Mouse (Mus musculus): ENCODE data around the gene Agl. TPM values are rescaled to one million over a fixed set of nuclear protein-coding genes. Genes with fewer than 3 reads are reported as not detected.
"Not testable (repeated sequence)": the region's sequence is repeated elsewhere in the genome, so short reads cannot be mapped to it uniquely, and the experiment has no call there.

The Agl gene
- polyA plus RNA-seq, 1 experiment from 2014 or later, result 10.2 TPM

DNA sequence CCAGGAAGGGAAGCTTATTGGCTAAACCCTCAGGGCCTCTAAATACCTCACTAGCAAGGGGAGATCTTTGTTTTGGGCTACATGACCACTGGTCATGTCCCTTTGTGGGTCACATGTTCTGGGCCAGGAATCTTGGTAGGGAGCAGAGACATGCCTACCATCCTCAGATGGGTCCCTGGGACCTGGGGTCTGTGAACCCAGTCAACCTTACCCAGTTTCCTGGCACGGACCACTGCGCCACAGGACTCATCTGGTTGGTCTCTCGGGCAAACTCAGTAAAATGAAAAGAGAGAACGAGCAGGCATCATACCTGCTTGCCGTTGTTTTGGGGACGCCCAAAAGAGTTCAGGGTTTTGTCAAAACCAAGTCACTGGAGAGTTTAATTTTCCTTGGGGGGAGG is 26.3 kb upstream of the Agl start:
- no peak for DNase-seq (ENCODE audit: low spot score)
- H3K36me3 ChIP-seq (replicated peaks), result no peaks in the 10 kb centered on the region

DNA sequence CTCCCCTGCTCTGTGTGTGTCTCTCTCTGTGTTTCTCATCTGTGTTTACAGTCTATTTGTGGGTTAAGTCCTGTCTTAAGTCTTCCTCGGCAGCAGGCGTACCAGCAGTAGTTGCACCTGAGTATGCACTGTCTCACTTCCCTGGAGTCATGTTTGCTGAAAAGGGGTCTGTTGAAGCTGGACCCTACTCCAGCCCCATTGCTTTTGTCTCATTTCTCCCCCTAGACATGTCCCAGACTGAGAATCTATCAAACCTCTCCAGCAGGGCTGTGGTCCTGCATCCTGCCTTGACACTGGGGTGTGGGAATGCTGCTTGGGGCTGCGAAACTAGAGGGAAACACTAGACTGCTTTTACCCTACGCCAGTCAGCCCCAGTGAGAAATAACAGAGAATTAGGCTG is 25.5 kb upstream of the Agl start:
- Histone ChIP-seq H3K36me3 (replicated peaks) (no peaks in the 10 kb centered on the region), H3K4me1 (peaks cover 4% of the 10 kb centered on the region; the same call in 1 of the 2 replicates), H3K27ac (replicated peaks) (no peak overlapping the region), H3K27me3 (replicated peaks; ENCODE audit: low read depth, poor library complexity, severe bottlenecking) (no peaks in the 10 kb centered on the region), H3K9me3 (no peaks in the 10 kb centered on the region), H3K4me3 (no peak overlapping the region)
- WGBS, result 87% methylated on average over 4 of the region's 4 CpGs
- DNase-seq (ENCODE audit: low spot score), result no peak

More for the DNA sequence above, 26.3 kb upstream of the Agl start:
- H3K27me3 ChIP-seq (replicated peaks; ENCODE audit: low read depth, poor library complexity, severe bottlenecking), result no peaks in the 10 kb centered on the region
- 90% methylated on average over 6 of the region's 6 CpGs for WGBS
- no peaks in the 10 kb centered on the region for H3K9me3 ChIP-seq
- no peak overlapping the region for H3K4me3 ChIP-seq
- H3K4me1 ChIP-seq, result peaks cover 4% of the 10 kb centered on the region; the same call in 1 of the 2 replicates
- H3K27ac ChIP-seq (replicated peaks), result no peak overlapping the region

DNA sequence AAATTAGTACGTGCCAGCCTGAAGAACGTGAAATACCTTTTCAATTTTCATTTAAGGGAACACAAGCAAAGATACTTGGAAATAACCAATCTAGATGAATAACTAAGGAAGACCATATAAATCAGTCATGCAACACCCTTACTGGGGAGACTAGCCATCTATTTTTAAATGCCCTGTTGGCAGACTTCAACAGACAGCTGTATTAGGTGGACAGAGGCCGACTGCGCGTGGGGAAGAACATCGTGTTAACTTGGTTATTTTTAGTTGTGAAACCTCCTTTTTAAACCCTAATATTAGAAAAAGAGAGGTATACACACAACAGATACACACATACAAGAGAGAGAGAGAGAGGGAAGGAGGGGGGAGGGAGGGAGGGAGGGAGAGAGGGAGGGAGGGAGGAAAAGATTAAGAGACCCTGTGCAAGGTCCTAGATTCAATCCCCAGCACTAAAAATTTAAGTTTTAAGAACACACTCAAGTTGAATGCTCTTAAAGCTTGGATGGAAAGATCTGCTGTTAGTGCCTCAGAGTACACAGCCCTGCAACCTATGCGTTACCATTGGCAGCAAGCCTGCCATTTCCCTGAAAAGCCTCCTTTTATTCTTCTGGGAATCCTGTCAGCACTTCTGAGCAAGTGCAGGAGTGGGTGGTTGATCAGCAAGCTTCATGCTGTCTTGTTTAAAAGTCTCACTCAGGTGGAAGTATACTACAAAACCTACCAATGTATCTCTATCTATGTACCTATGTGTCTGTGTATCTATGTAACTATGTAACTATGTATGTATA is 24.8 kb upstream of the Agl start:
- DNase-seq (ENCODE audit: low spot score), result no peak
- Histone ChIP-seq H3K27ac (replicated peaks) (no peak overlapping the region), H3K4me1 (peaks cover 4% of the 10 kb centered on the region; the same call in 1 of the 2 replicates), H3K9me3 (no peaks in the 10 kb centered on the region), H3K4me3 (no peak overlapping the region), H3K36me3 (replicated peaks) (no peaks in the 10 kb centered on the region), H3K27me3 (replicated peaks; ENCODE audit: low read depth, poor library complexity, severe bottlenecking) (no peaks in the 10 kb centered on the region)
- WGBS, result 91% methylated on average over 7 of the region's 7 CpGs

DNA sequence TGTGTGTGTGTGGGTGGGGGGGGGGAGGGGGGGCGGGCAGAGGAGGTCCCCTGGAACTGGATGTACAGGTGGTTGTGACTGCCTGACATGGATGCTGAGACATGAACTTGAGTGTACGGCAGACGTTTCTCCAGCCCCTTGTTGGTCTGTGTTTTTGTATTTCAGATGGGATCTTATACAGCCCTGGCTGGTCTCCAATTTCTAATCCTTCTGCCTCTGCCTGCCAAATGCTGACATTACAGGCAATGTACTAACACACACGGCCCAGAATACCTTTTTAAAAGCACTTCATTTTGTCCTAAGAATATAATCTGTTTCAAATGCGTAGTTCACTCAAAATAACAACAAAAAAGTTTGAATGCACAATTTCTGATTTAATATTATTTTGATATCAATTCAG is 23.4 kb upstream of the Agl start:
- WGBS, result 81% methylated on average over 5 of the region's 5 CpGs
- H3K27ac ChIP-seq (replicated peaks), result no peak overlapping the region
- H3K27me3 ChIP-seq (replicated peaks; ENCODE audit: low read depth, poor library complexity, severe bottlenecking), result no peaks in the 10 kb centered on the region
- no peak overlapping the region for H3K4me3 ChIP-seq
- H3K4me1 ChIP-seq, result peaks cover 4% of the 10 kb centered on the region; the same call in 1 of the 2 replicates
- no peaks in the 10 kb centered on the region for H3K9me3 ChIP-seq
- no peak for DNase-seq (ENCODE audit: low spot score)
- H3K36me3 ChIP-seq (replicated peaks), result no peaks in the 10 kb centered on the region

DNA sequence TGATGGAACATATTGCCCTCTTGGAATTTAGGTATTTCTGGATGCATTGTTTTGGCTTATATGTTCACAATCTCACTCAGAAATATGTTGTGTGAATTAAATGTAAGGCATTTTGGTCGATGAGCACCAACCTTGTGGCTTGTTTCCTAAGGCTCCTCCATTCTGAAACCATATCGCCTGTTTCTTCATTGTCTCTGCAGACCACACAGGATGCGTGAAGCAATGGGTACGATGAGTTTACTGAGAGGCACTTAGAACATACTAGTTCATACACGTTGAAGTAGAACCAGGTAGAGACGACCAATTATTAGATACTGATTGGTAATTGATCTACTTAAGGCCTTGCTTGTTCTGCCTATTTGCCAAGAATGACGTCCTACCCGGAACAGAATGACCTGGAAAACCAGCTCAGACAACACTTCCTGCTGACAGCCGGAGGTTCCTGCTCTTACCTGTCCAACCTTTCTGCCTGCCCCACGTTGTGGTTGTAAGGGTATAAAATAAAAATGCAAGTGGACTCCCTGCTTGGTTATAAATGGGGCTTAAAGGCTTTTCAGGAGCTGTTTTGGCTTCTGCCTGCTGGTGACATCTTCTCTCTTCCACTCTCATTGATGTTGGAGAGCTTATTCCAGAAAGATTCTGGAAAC is 21.4 kb upstream of the Agl start:
- no peaks in the 10 kb centered on the region for H3K36me3 ChIP-seq (replicated peaks)
- H3K9me3 ChIP-seq, result no peaks in the 10 kb centered on the region
- no peaks in the 10 kb centered on the region for H3K27me3 ChIP-seq (replicated peaks; ENCODE audit: low read depth, poor library complexity, severe bottlenecking)
- no peak for DNase-seq (ENCODE audit: low spot score)
- H3K4me3 ChIP-seq, result no peak overlapping the region
- WGBS, result 87% methylated on average over 10 of the region's 10 CpGs
- no peak overlapping the region for H3K27ac ChIP-seq (replicated peaks)
- H3K4me1 ChIP-seq, result no peaks in the 10 kb centered on the region

DNA sequence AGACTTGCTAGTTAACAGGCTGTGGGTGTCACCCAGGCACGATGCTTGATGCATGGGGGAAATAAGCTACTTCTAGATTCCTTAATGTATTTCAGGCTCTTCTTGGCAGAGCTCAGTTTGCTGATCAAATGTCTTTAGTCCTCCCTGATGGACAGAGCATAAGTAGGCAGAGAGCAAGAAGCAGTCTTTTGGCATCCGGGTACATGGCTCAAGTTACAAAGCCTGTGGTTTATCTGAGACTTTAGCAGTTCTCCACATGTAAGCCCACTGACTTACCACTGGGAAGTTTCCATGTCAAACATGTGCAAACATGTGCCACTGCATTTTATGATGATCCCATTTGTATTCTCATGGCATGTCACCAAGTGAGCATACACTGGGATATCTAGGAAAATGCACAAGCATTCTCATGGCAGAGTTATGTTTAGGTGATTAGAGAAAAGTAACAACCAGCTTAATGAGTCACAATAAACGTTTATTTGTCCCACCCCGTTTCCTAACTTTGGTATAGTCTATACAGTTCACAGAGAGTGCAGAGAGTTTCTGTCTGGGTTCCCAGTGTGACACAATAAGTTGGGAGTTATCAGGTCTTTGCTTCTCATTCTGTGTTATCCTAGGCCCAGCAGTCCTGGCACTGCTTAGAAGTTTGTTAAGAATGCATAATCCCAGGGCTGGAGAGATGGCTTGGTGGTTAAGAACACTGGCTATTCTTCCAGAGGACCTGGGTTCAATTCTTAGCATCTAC is 18.7 kb upstream of the Agl start:
- H3K4me3 ChIP-seq, result no peak overlapping the region
- no peaks in the 10 kb centered on the region for H3K27me3 ChIP-seq (replicated peaks; ENCODE audit: low read depth, poor library complexity, severe bottlenecking)
- no peaks in the 10 kb centered on the region for H3K4me1 ChIP-seq
- no peak overlapping the region for H3K27ac ChIP-seq (replicated peaks)
- no peaks in the 10 kb centered on the region for H3K9me3 ChIP-seq
- no peaks in the 10 kb centered on the region for H3K36me3 ChIP-seq (replicated peaks)
- no peak for DNase-seq (ENCODE audit: low spot score)
- WGBS, result 82% methylated on average over 4 of the region's 4 CpGs

DNA sequence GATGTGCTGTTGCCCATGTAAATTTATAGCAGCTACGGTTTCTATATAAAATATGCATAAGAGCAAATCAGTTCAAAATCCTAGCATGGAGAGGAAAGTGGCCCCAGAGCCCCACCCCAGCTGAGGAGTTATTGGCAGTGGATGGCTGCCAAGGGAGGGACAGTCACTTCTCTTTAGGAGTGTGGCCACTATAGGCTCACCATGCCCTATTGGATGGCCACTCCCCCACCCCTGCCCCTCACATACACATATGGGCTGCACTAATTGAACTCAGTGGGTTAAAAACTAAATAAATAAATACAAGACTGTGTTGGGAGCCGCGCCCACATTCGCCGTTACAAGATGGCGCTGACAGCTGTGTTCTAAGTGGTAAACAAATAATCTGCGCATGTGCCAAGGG is 9.3 kb upstream of the Agl start:
- H3K9me3 ChIP-seq, result no peaks in the 10 kb centered on the region
- H3K4me3 ChIP-seq, result no peak overlapping the region
- H3K4me1 ChIP-seq, result no peaks in the 10 kb centered on the region
- no peak for DNase-seq (ENCODE audit: low spot score)
- 95% methylated on average over 7 of the region's 7 CpGs for WGBS
- H3K27me3 ChIP-seq (replicated peaks; ENCODE audit: low read depth, poor library complexity, severe bottlenecking), result no peaks in the 10 kb centered on the region
- no peak overlapping the region for H3K27ac ChIP-seq (replicated peaks)
- no peaks in the 10 kb centered on the region for H3K36me3 ChIP-seq (replicated peaks)

DNA sequence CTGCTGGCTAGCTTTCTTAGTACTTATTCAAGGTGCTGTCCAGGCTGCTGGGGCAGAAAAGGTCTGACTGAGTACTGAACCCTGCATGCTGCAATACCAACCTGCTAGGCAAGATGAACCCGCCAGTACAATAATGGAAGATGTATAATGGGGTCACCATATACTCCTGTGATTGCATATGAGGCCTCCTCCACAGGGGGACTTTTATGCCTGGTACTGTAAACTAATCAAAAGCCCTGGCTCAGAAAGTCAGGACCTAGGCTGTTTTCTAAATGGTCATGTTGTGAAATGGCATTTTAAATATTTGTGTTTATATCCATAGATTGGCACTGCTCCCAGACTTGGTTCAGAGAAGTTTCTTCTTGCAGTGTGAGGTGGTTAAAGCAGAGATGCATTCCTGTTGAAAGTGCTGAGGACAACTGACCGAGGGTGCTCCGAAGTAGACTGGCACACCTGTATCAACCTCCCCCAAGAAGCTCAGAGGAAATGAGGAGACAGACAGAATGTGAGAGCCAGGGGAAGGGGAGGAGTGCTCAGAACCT is 8.8 kb upstream of the Agl start:
- 90% methylated on average over 3 of the region's 3 CpGs for WGBS
- DNase-seq (ENCODE audit: low spot score), result no peak
- Histone ChIP-seq H3K9me3 (no peaks in the 10 kb centered on the region), H3K27me3 (replicated peaks; ENCODE audit: low read depth, poor library complexity, severe bottlenecking) (no peaks in the 10 kb centered on the region), H3K4me3 (no peak overlapping the region), H3K27ac (replicated peaks) (no peak overlapping the region), H3K4me1 (no peaks in the 10 kb centered on the region), H3K36me3 (replicated peaks) (no peaks in the 10 kb centered on the region)

DNA sequence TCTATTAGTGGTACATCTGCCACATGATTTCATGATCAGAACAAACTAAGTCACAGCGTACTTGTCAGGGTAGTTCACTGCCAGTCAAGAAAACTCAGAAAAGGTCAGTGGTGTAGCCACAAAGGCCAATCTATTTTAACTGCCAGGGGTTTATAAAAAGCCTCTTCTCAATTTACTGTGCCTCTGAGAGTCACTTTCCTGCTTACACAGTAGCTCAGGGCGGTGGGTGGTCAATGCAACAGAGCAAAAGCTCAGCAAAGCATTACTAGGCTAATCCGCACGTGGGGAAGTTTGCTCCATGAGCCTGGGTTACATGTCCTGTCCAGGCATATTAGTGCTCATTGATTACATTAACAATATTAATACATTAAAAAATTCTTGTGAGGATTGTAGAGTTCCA is 8.0 kb upstream of the Agl start:
- Histone ChIP-seq H3K4me3 (no peak overlapping the region), H3K27ac (replicated peaks) (no peak overlapping the region), H3K4me1 (no peaks in the 10 kb centered on the region), H3K36me3 (replicated peaks) (no peaks in the 10 kb centered on the region), H3K27me3 (replicated peaks; ENCODE audit: low read depth, poor library complexity, severe bottlenecking) (no peaks in the 10 kb centered on the region), H3K9me3 (no peaks in the 10 kb centered on the region)
- 75% methylated on average over 4 of the region's 4 CpGs for WGBS
- no peak for DNase-seq (ENCODE audit: low spot score)

DNA sequence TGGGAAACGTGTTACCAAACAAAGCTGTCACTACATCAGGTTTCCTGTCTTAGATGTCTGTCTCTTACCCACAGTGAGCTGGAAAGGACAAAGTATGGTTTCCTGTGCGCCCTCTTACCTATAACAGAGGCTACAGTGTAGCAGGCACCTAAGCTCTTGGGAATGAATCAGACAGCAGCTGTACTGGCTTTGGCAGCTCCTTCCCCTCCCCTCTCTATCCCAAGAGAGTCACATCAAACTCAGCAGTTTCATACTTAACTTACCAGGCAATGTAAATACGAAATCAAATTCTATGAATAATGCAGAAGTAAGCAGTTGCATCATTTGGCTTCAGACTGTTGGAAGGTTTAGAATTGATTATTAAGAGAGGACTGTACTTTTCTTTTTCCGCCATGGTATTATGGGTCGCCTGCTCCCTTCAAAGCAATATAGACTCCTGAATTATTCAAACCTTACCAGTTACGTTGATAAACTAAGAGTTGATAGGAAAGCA is 7.4 kb upstream of the Agl start:
- Histone ChIP-seq H3K27me3 (replicated peaks; ENCODE audit: low read depth, poor library complexity, severe bottlenecking) (no peaks in the 10 kb centered on the region), H3K4me1 (no peaks in the 10 kb centered on the region), H3K36me3 (replicated peaks) (no peaks in the 10 kb centered on the region), H3K4me3 (no peak overlapping the region), H3K27ac (replicated peaks) (no peak overlapping the region), H3K9me3 (no peaks in the 10 kb centered on the region)
- 81% methylated on average over 6 of the region's 6 CpGs for WGBS
- no peak for DNase-seq (ENCODE audit: low spot score)

DNA sequence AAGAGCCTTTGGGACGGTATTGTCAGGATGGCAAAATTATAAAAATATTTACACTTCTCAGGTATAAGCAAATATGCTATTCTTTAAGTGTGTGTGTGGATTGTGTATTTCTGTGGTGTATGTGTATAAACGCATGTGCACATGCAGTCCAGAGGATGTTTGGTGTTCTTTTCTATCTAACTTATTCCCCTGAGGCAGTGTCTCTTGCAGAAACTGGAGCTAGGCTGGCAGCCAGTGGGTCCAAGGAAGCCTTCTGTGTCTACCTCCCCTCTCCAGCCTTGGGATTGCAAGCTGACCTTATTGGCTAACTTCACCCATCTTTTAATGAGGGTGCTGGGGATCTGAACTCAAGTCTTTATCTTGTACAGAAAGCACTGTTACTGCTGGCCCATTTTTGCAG is 5.0 kb upstream of the Agl start:
- no peak overlapping the region for H3K4me3 ChIP-seq
- no peak overlapping the region for H3K27ac ChIP-seq (replicated peaks)
- WGBS, result 94% methylated on average over 2 of the region's 2 CpGs
- no peak for DNase-seq (ENCODE audit: low spot score)
- no peaks in the 10 kb centered on the region for H3K36me3 ChIP-seq (replicated peaks)
- H3K4me1 ChIP-seq, result peaks cover 4% of the 10 kb centered on the region
- no peaks in the 10 kb centered on the region for H3K27me3 ChIP-seq (replicated peaks; ENCODE audit: low read depth, poor library complexity, severe bottlenecking)
- H3K9me3 ChIP-seq, result no peaks in the 10 kb centered on the region

DNA sequence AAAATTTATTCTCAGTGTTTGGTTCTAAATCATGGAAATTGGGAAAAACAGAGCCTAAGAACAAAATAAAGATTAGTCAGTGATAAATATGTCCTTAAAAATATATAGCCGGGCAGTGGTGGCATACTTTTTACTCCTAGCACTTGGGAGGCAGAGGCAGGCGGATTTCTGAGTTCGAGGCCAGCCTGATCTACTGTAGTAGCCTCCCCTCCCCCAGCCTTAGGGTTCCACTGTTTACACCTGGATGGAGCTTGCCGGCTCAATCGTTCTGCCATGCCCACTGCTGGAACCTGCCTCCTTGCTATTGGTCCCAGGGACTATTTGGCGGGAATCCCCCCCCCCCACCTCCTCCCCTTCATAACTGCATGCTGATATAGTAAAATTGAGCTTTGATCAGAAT is 2.4 kb upstream of the Agl start:
- H3K4me3 ChIP-seq; H3K4me1 ChIP-seq; H3K27me3 ChIP-seq (replicated peaks; ENCODE audit: low read depth, poor library complexity, severe bottlenecking); H3K36me3 ChIP-seq (replicated peaks); H3K27ac ChIP-seq (replicated peaks); H3K9me3 ChIP-seq; DNase-seq (ENCODE audit: low spot score): not testable (repeated sequence)
- 90% methylated on average over 6 of the region's 6 CpGs for WGBS
